Comparison of ENCODE assay signal across 16 mouse cellular contexts in genomic region chr13:48383580-48384445, GRCm38 (mm10).
DNase-seq lines count a peak whose midpoint lies in the region; ATAC-seq lines count a peak whose summit lies in the region.
"Had no signal": no experiment of that assay in that cellular context is flagged by ENCODE, and none has a peak within 500 bp of the region (broad histone marks: within the 10 kb centered on the region; RNA-seq: fewer than 3 reads in every experiment).

No protein-coding gene starts in this region.

- no peak overlapping the region for H3K9ac ChIP-seq in limb, embryonic 13.5 days
- H3K9ac ChIP-seq in forebrain, embryonic 16.5 days (replicated peaks; ENCODE audit: low read depth, low read length), result no peak overlapping the region; the same call in 1 of the 2 replicates
- no peak overlapping the region for H3K9ac ChIP-seq in midbrain, embryonic 12.5 days (replicated peaks)
- H3K9ac ChIP-seq: intestine, embryonic 15.5 days; lung, embryonic 14.5 days had no signal

- 54% methylated on average over 13 of the region's 13 CpGs for WGBS in limb, embryonic 13.5 days
- WGBS in limb, embryonic 10.5 days, result 78% methylated on average over 13 of the region's 13 CpGs
- 19% methylated on average over 13 of the region's 13 CpGs for WGBS in forebrain, embryonic 16.5 days
- 63% methylated on average over 13 of the region's 13 CpGs for WGBS in midbrain, embryonic 12.5 days

- H3K27ac ChIP-seq in limb, embryonic 13.5 days, result no peak overlapping the region
- no peak overlapping the region for H3K27ac ChIP-seq in limb, embryonic 10.5 days
- H3K27ac ChIP-seq in forebrain, embryonic 16.5 days (ENCODE audit: low read length), result peak overlapping the region; percentile 60
- 0 out of 2 replicates have a peak overlapping the region, but pooled peaks have one; percentile 35 for H3K27ac ChIP-seq in midbrain, embryonic 12.5 days (replicated peaks)
- H3K27ac ChIP-seq: intestine, embryonic 15.5 days; kidney, postnatal 0 days had no signal

- H3K4me3 ChIP-seq in limb, embryonic 13.5 days, result no peak overlapping the region
- H3K4me3 ChIP-seq in limb, embryonic 10.5 days, result no peak overlapping the region
- H3K4me3 ChIP-seq in forebrain, embryonic 16.5 days (replicated peaks; ENCODE audit: low read length), result no peak overlapping the region
- no peak overlapping the region for H3K4me3 ChIP-seq in midbrain, embryonic 12.5 days
- H3K4me3 ChIP-seq: intestine, embryonic 15.5 days; myocyte had no signal

- H3K36me3 ChIP-seq in limb, embryonic 13.5 days, result no peaks in the 10 kb centered on the region
- H3K36me3 ChIP-seq in limb, embryonic 10.5 days, result no peaks in the 10 kb centered on the region
- no peaks in the 10 kb centered on the region for H3K36me3 ChIP-seq in forebrain, embryonic 16.5 days (ENCODE audit: control insufficient read depth, insufficient read depth)
- H3K36me3 ChIP-seq in midbrain, embryonic 12.5 days, result no peaks in the 10 kb centered on the region
- H3K36me3 ChIP-seq: intestine, embryonic 15.5 days had no signal

- no peaks in the 10 kb centered on the region for H3K9me3 ChIP-seq in limb, embryonic 13.5 days
- no peaks in the 10 kb centered on the region for H3K9me3 ChIP-seq in limb, embryonic 10.5 days (replicated peaks)
- H3K9me3 ChIP-seq in forebrain, embryonic 16.5 days (ENCODE audit: control insufficient read depth, low read length), result no peaks in the 10 kb centered on the region
- no peaks in the 10 kb centered on the region for H3K9me3 ChIP-seq in midbrain, embryonic 12.5 days
- H3K9me3 ChIP-seq: intestine, embryonic 15.5 days had no signal

- no peaks in the 10 kb centered on the region for H3K27me3 ChIP-seq in limb, embryonic 13.5 days
- H3K27me3 ChIP-seq in limb, embryonic 10.5 days (ENCODE audit: low read depth, poor library complexity, severe bottlenecking), result no peaks in the 10 kb centered on the region
- H3K27me3 ChIP-seq in forebrain, embryonic 16.5 days (replicated peaks; ENCODE audit: control insufficient read depth, insufficient read depth, low read length), result no peaks in the 10 kb centered on the region
- H3K27me3 ChIP-seq in midbrain, embryonic 12.5 days, result no peaks in the 10 kb centered on the region
- H3K27me3 ChIP-seq: intestine, embryonic 15.5 days had no signal

- no peak for ATAC-seq in limb, embryonic 13.5 days (ENCODE audit: low FRiP score, low read depth)
- peak; percentile 94 for ATAC-seq in forebrain, embryonic 16.5 days
- no peak for ATAC-seq in midbrain, embryonic 12.5 days (ENCODE audit: low FRiP score, low read depth)
- no peak for ATAC-seq in erythroblast, adult 5-6 weeks (replicated peaks; ENCODE audit: low FRiP score, poor library complexity, severe bottlenecking)
- ATAC-seq: intestine, embryonic 15.5 days had no signal

- H3K4me2 ChIP-seq in limb, embryonic 13.5 days (replicated peaks), result peak overlapping the region; percentile 34; the same call in 1 of the 2 replicates
- no peak overlapping the region for H3K4me2 ChIP-seq in forebrain, embryonic 16.5 days (ENCODE audit: low read length)
- H3K4me2 ChIP-seq in midbrain, embryonic 12.5 days (replicated peaks), result no peak overlapping the region
- H3K4me2 ChIP-seq: intestine, embryonic 15.5 days; lung, embryonic 14.5 days had no signal

- H3K4me1 ChIP-seq in limb, embryonic 13.5 days, result peaks cover 16% of the 10 kb centered on the region
- peaks cover 20% of the 10 kb centered on the region for H3K4me1 ChIP-seq in limb, embryonic 10.5 days
- peaks cover 16% of the 10 kb centered on the region for H3K4me1 ChIP-seq in forebrain, embryonic 16.5 days (replicated peaks; ENCODE audit: control insufficient read depth, insufficient read depth, low read length)
- peaks cover 22% of the 10 kb centered on the region; the same call in 1 of the 2 replicates for H3K4me1 ChIP-seq in midbrain, embryonic 12.5 days
- H3K4me1 ChIP-seq: intestine, embryonic 15.5 days had no signal

- DNase-seq in limb, embryonic 10.5 days (ENCODE audit: low spot score), result no peak
- peak; percentile 59 for DNase-seq in retina, embryonic 14.5 days (ENCODE audit: low spot score)
- no peak for DNase-seq in left cerebral cortex, adult 11 months (ENCODE audit: low spot score)
- DNase-seq in layer of hippocampus, adult 11-12 months (ENCODE audit: low spot score), result no peak
- DNase-seq: adrenal gland, adult 8-10 months; cerebellum, adult 9-10 months; heart, postnatal 10 days; liver; lung, embryonic 14.5 days had no signal

Comparison
In these comparisons a context has a peak if more than half of its experiments do, and no peak if none do; other contexts are left out.
1. H3K27ac ChIP-seq: peak in forebrain, embryonic 16.5 days (single experiment) and midbrain, embryonic 12.5 days (single experiment); none in limb, embryonic 13.5 days (single experiment) and limb, embryonic 10.5 days (single experiment).